In the genomic region with DNA sequence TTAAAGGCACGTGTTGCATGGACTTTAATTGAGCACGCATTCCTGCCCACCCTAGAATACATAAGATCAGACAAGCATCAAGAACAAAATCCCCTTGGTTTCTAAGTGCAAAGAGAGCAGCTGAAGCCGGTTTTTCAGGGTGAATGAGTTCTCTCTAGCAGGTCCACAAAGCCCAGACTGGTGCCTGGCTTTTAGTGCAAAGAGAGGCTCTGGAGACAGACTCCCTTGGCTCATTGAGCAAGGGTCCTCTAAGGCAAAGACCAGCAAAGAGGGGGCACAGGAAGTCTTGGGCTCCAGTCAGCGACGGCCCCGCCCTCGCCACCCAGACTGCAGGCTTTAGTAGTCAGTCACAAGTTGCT, we compare ENCODE assay signal across 8 mouse cellular contexts. TPM values are rescaled to one million over a fixed set of nuclear protein-coding genes. Genes with fewer than 3 reads are reported as not detected.
DNase-seq lines count a peak whose midpoint lies in the region; ATAC-seq lines count a peak whose summit lies in the region.

No protein-coding gene starts in this region.

- H3K36me3 ChIP-seq in kidney, embryonic 15.5 days, result no peaks in the 10 kb centered on the region
- no peaks in the 10 kb centered on the region for H3K36me3 ChIP-seq in embryonic facial prominence, embryonic 10.5 days (replicated peaks)
- no peaks in the 10 kb centered on the region for H3K36me3 ChIP-seq in hindbrain, embryonic 16.5 days (ENCODE audit: control insufficient read depth, insufficient read depth, low read length)
- H3K36me3 ChIP-seq in midbrain, embryonic 15.5 days (replicated peaks), result no peaks in the 10 kb centered on the region

- ATAC-seq in kidney, embryonic 15.5 days (replicated peaks; ENCODE audit: low FRiP score), result no peak; the same call in 1 of the 2 replicates
- ATAC-seq in hindbrain, embryonic 16.5 days, result no peak; the same call in 1 of the 2 replicates
- ATAC-seq in midbrain, embryonic 15.5 days (replicated peaks), result no peak

- no peaks in the 10 kb centered on the region for H3K27me3 ChIP-seq in kidney, embryonic 15.5 days
- H3K27me3 ChIP-seq in embryonic facial prominence, embryonic 10.5 days (replicated peaks; ENCODE audit: low read depth, poor library complexity, severe bottlenecking), result peaks cover 7% of the 10 kb centered on the region; the same call in 1 of the 2 replicates
- H3K27me3 ChIP-seq in hindbrain, embryonic 16.5 days (replicated peaks; ENCODE audit: control insufficient read depth, insufficient read depth, low read length), result 0 out of 2 replicates have a peak, but pooled peaks cover 4% of the 10 kb centered on the region
- no peaks in the 10 kb centered on the region for H3K27me3 ChIP-seq in midbrain, embryonic 15.5 days (replicated peaks)

- DNase-seq in kidney, adult 18-20 months, result no peak
- no peak for DNase-seq in embryonic facial prominence, embryonic 10.5 days (ENCODE audit: low spot score)
- no peak for DNase-seq in retina, postnatal 1 day
- DNase-seq in gastrocnemius, postnatal 25 days, result no peak
- no peak for DNase-seq in embryo, embryonic 10.5 days (ENCODE audit: low spot score)

- peaks cover 13% of the 10 kb centered on the region for H3K4me1 ChIP-seq in kidney, embryonic 15.5 days
- peaks cover 18% of the 10 kb centered on the region for H3K4me1 ChIP-seq in embryonic facial prominence, embryonic 10.5 days
- peaks cover 7% of the 10 kb centered on the region for H3K4me1 ChIP-seq in hindbrain, embryonic 16.5 days (ENCODE audit: control insufficient read depth, insufficient read depth, low read depth, low read length)
- peaks cover 8% of the 10 kb centered on the region for H3K4me1 ChIP-seq in midbrain, embryonic 15.5 days

- peak overlapping the region; percentile 67 for H3K4me2 ChIP-seq in kidney, embryonic 15.5 days
- peak overlapping the region; percentile 87 for H3K4me2 ChIP-seq in hindbrain, embryonic 16.5 days (ENCODE audit: low read length)
- H3K4me2 ChIP-seq in midbrain, embryonic 15.5 days, result peak overlapping the region; percentile 74

- H3K9me3 ChIP-seq in kidney, embryonic 15.5 days (replicated peaks), result no peaks in the 10 kb centered on the region
- H3K9me3 ChIP-seq in embryonic facial prominence, embryonic 10.5 days, result no peaks in the 10 kb centered on the region
- H3K9me3 ChIP-seq in hindbrain, embryonic 16.5 days (ENCODE audit: control insufficient read depth, low read length), result no peaks in the 10 kb centered on the region
- no peaks in the 10 kb centered on the region for H3K9me3 ChIP-seq in midbrain, embryonic 15.5 days

- peak overlapping the region; percentile 70 for H3K27ac ChIP-seq in kidney, embryonic 15.5 days
- H3K27ac ChIP-seq in embryonic facial prominence, embryonic 10.5 days (replicated peaks), result peak overlapping the region; percentile 85
- no peak overlapping the region for H3K27ac ChIP-seq in hindbrain, embryonic 16.5 days (ENCODE audit: low read depth, low read length)
- H3K27ac ChIP-seq in midbrain, embryonic 15.5 days, result no peak overlapping the region

- peak overlapping the region; percentile 32 for H3K9ac ChIP-seq in kidney, embryonic 15.5 days
- H3K9ac ChIP-seq in hindbrain, embryonic 16.5 days (ENCODE audit: low read depth, low read length), result peak overlapping the region; percentile 56
- peak overlapping the region; percentile 41; the same call in 1 of the 2 replicates for H3K9ac ChIP-seq in midbrain, embryonic 15.5 days

- peak overlapping the region; percentile 50 for H3K4me3 ChIP-seq in kidney, embryonic 15.5 days (replicated peaks)
- peak overlapping the region; percentile 67 for H3K4me3 ChIP-seq in embryonic facial prominence, embryonic 10.5 days
- H3K4me3 ChIP-seq in hindbrain, embryonic 16.5 days (ENCODE audit: low read length), result peak overlapping the region; percentile 46
- H3K4me3 ChIP-seq in midbrain, embryonic 15.5 days, result peak overlapping the region; percentile 38

- WGBS in kidney, embryonic 15.5 days, result 8% methylated on average over 7 of the region's 7 CpGs
- WGBS in embryonic facial prominence, embryonic 10.5 days, result 11% methylated on average over 7 of the region's 7 CpGs
- 11% methylated on average over 7 of the region's 7 CpGs for WGBS in hindbrain, embryonic 16.5 days
- 9% methylated on average over 7 of the region's 7 CpGs for WGBS in midbrain, embryonic 15.5 days

RNA-seq across cellular contexts. Expression of a gene that starts 0.3 kb away (rescaled TPM):
- polyA plus RNA-seq in kidney, embryonic 15.5 days (2015; fragmentation: Nextera tagmentation; extraction: Ambion mirVana), result 1.8 and 1.9 TPM in 2 replicates
- 0.79 and 1.2 TPM in 2 replicates for polyA plus RNA-seq in embryonic facial prominence, embryonic 10.5 days (2016; fragmentation: Nextera tagmentation; extraction: Ambion mirVana)
- 0.57 and 1.2 TPM in 2 replicates for polyA plus RNA-seq in hindbrain, embryonic 16.5 days (2015; fragmentation: Nextera tagmentation; extraction: Ambion mirVana)
- 0.11 and 0.74 TPM in 2 replicates for polyA plus RNA-seq in midbrain, embryonic 15.5 days (2015; fragmentation: Nextera tagmentation; extraction: Ambion mirVana)
- total RNA-seq in gastrocnemius, postnatal 25 days (2021), result under 1 TPM; 0.43 to 0.49 TPM

Comparison
In these comparisons a context has a peak if more than half of its experiments do, and no peak if none do; other contexts are left out.
1. H3K27ac ChIP-seq: peak in kidney, embryonic 15.5 days (single experiment) and embryonic facial prominence, embryonic 10.5 days (single experiment); none in hindbrain, embryonic 16.5 days (single experiment) and midbrain, embryonic 15.5 days (single experiment).
2. Peak in every context shown above with its lines, with median percentiles within 50 percentile points of each other: H3K4me2 ChIP-seq, H3K4me3 ChIP-seq and H3K9ac ChIP-seq.